Mouse (Mus musculus) ES-E14 (cell line): ENCODE data around the gene Rsrp1.

Experiments used
- CHD2 ChIP-seq: IDR thresholded peaks from 2 replicates; pipeline ENCODE4 v1.6.1; 2014; ENCODE audit warnings: mild to moderate bottlenecking, low read depth, low read length, inconsistent platforms
- HCFC1 ChIP-seq: IDR thresholded peaks from 2 replicates; pipeline ENCODE4 v1.6.1; 2012; ENCODE audit warnings: low read length, inconsistent platforms, borderline replicate concordance; ENCODE audit not compliant: insufficient read depth
- MAFK ChIP-seq: IDR thresholded peaks from 2 replicates; pipeline ENCODE4 v1.6.1; 2014; ENCODE audit warnings: mild to moderate bottlenecking, low read depth, low read length, inconsistent platforms; ENCODE audit not compliant: insufficient read depth

DNA sequence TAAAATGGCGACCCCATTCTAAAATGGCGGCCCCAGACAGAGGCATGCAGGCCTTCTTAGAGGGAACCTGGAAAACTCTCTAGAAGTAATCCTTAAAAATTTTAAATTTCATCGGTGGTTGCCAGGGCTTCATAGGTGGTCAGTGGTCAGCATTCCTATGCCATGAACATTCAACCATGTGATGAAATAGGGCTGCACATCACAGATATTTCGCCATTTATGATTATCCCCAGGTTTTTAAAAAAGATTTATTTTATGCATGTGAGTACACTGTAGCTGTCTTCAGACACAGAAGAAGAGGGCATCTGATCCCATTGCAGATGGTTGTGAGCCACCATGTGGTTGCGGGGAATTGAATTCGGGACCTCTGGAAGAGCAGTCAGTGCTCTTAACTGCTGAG lies 2.8 kb upstream of the Rsrp1 start:
- TF ChIP-seq CHD2 (no peak), MAFK (no peak), HCFC1 (no peak)
